Mouse (Mus musculus) heart, postnatal 0 days (tissue): ENCODE measurements around the gene Kif5a. TPM values are rescaled to one million over a fixed set of nuclear protein-coding genes. Genes with fewer than 3 reads are reported as not detected.
A peak's percentile ranks its signal among the peaks of the same experiment; 100 is the strongest.

Experiments used
- ATAC-seq: fragments of 200-750 bp; cut with Nextera tagmentation; 2 replicates; pipeline ENCODE4 v1.8.0; 2017; ENCODE audit warnings: low read depth, moderate number of reproducible peaks, moderate library complexity; ENCODE audit not compliant: insufficient read depth
- DNase-seq: peaks from one replicate; pipeline ENCODE4 v3.0.0-alpha.2; 2016; ENCODE audit warnings: low spot score
- H3K27ac ChIP-seq: fragments of 300-500 bp; sonication (generic); 2 replicates; pipeline ENCODE4 v1.5.1; 2014; ENCODE audit warnings: low read depth, mild to moderate bottlenecking
- H3K27me3 ChIP-seq: fragments of 300-500 bp; sonication (generic); 2 replicates; pipeline ENCODE4 v1.6.1; 2014; ENCODE audit warnings: low read length, mixed read lengths; ENCODE audit not compliant: control insufficient read depth, insufficient read depth
- H3K36me3 ChIP-seq: fragments of 300-500 bp; sonication (generic); replicated peaks from 2 replicates; pipeline ENCODE4 v1.6.1; 2014; ENCODE audit warnings: low read length, mixed read lengths; ENCODE audit not compliant: control insufficient read depth, insufficient read depth
- H3K4me1 ChIP-seq: fragments of 300-500 bp; sonication (generic); 2 replicates; pipeline ENCODE4 v1.6.1; 2014; ENCODE audit warnings: antibody characterized with exemption; ENCODE audit not compliant: control insufficient read depth, insufficient read depth
- H3K4me2 ChIP-seq: fragments of 300-500 bp; sonication (generic); 2 replicates; pipeline ENCODE4 v1.6.1; 2014; ENCODE audit warnings: low read depth, mild to moderate bottlenecking, low read length, moderate library complexity
- H3K4me3 ChIP-seq: fragments of 300-500 bp; sonication (generic); 2 replicates; pipeline ENCODE4 v1.5.1; 2014; ENCODE audit warnings: low read depth, low read length
- H3K9ac ChIP-seq: fragments of 300-500 bp; sonication (generic); replicated peaks from 2 replicates; pipeline ENCODE4 v1.6.1; 2014; ENCODE audit warnings: low read depth, low read length, mixed read lengths
- H3K9me3 ChIP-seq: fragments of 300-500 bp; sonication (generic); replicated peaks from 2 replicates; pipeline ENCODE4 v1.6.1; 2016; ENCODE audit warnings: low read length; ENCODE audit not compliant: control insufficient read depth
- CTCF ChIP-seq: IDR thresholded peaks from 2 replicates; pipeline ENCODE4 v1.5.1; 2016; ENCODE audit warnings: antibody characterized with exemption, control low read depth, low read depth
- EP300 ChIP-seq: IDR thresholded peaks from 2 replicates; pipeline ENCODE4 v1.6.1; 2016; ENCODE audit warnings: antibody characterized with exemption, low read depth
- WGBS: fragments of 180-500 bp; shearing (Covaris S2); extraction: QIAGEN DNeasy Blood & Tissue Kit; methylation state at CpG from one replicate; pipeline ENCODE4 v1.1.7; 2014; 5-methylcytosine and 5-hydroxymethylcytosine counted together
- polyA plus RNA-seq: library from polyadenylated mRNA; unstranded; fragments of >200 nt; fragmentation: Nextera tagmentation; extraction: Ambion mirVana; gene quantifications from 2 replicates; pipeline ENCODE4 v1.2.1, GENCODE M21; 2015
- total RNA-seq: library from RNA; depleted of rRNA; stranded (reverse); fragments of >200 nt; gene quantifications from 2 replicates; pipeline ENCODE4 v1.2.3, GENCODE M21; 2014; ENCODE audit warnings: low replicate concordance

Gene Kif5a
- total and polyA plus RNA-seq, 2 experiments from 2014 or later: 0.11 to 0.27 TPM

DNA sequence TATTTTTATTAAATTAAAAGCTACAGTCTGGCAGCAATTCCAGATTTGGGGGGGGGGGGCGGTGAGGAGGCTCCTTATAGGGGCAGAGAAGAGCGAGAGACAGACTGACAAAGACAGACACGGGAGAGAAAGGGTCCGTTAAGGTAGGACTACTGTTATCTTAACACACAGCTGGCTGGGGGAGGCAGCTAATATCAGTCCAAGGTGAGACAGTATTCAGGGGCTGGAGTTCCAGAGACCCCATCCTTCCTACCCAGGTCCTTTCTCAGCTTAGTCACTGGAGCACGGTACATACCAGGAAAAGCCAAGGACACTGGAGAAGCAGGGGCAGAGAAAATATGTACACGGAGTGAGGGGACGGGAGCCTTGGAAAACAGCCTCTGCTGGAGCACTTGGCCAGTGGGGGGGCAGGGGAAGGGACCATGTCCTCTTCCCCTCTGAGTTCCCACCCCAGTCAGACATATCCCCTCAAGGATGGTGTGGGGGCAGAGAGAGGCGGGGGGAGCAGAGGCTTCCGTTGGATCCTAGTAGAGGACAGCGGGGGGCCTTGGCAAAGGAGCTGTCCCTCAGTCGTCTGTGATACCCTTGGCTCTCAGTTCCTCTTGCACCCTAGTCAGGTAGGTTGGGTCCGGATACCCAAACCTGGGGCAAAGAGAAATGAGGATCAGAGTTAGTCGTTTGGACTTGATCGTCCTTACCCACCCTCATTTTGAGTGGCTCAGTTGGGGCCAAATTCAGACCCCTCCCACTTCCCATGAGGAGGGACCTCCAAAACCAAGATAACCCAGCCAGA, 72.6 kb downstream of the Kif5a start:
- H3K27ac ChIP-seq: peak overlapping the region; percentile 31; the same call in 1 of the 2 replicates
- no peak overlapping the region; the same call in 1 of the 2 replicates for H3K9ac ChIP-seq
- TF ChIP-seq EP300: no peak
- no peak for TF ChIP-seq CTCF
- H3K27me3 ChIP-seq: peaks cover 6% of the 10 kb centered on the region
- DNase-seq (no peak), ATAC-seq (no peak)
- peak overlapping the region; percentile 85; the same call in 1 of the 2 replicates for H3K4me2 ChIP-seq
- H3K4me3 ChIP-seq: peak overlapping the region; percentile 59
- peaks cover 4% of the 10 kb centered on the region for H3K36me3 ChIP-seq
- H3K4me1 ChIP-seq: peaks cover 14% of the 10 kb centered on the region
- no peaks in the 10 kb centered on the region for H3K9me3 ChIP-seq
- 46% methylated on average over 14 of the region's 14 CpGs for WGBS

DNA sequence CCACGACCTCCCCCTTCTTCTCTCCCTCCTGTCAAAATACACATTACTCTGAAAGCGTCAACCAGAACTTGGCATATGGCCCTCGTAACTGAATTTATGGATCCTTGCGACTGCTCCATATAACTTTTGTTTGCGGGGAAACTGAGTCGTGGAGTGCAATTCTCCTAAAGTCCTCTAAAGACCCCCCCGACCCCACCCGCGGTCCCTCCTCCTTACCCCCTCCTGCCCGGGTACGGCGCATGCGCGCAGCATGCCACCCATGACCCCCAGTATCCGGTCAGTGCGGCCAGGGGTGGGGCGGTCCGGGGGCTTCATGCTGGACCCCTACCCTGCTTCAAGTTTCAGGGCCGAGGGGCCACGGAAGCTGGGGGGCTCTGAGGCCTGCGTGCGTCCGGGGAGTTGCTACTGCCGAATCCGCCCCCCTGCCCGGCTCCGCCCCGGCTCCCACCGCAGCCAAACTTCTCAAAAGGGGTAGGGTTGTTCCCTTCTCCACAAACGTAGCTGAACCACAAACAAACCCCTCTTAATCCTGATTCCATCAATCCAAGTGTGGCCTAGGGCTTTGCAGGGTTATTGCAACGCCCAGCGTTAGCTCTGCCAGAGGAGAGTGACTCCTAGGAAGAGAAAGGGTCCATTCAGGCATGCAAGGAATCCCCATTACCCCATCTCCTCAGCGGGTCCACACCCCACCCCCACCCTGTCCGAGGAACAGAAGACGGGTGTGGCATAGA, 73.3 kb downstream of the Kif5a start, which contains the start of gene Arhgef25:
Gene Arhgef25 (minus strand): TSS at position 433 of the 731 bp plus-strand sequence.
- peaks cover 6% of the 10 kb centered on the region for H3K27me3 ChIP-seq
- WGBS: 4% methylated on average over 35 of the region's 35 CpGs
- H3K27ac ChIP-seq: peak within 1 kb of the TSS; percentile 59

DNA sequence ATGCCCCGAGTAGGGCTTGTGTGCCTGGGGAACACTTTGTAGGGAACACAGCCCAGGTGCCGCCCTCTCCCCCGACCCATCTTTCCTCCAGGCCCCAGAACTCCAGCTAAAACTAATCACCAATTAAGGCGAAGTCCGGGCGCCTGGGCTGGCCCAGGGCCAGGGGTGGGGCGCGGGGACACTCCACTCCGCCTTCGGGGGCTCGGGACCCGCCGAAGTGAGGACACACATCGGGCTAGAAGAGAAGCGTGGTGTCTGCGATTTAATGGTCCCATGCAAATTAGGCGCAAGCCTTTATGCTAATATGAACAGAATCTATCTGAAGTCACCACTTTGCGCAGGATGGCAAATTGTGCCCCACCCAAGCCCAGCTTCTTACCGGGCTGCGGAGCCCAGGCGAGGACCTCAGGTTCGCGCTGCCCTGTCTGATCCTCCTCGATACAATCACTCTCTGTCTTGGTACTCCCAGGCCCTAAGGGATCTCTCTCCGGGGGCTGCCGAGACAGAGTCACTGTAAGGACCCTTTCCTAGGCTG, 74.0 kb downstream of the Kif5a start:
- peak overlapping the region; percentile 59 for H3K4me3 ChIP-seq
- H3K36me3 ChIP-seq: peaks cover 11% of the 10 kb centered on the region
- DNase-seq: no peak
- TF ChIP-seq EP300: no peak
- no peak for TF ChIP-seq CTCF
- peak overlapping the region; percentile 55 for H3K9ac ChIP-seq
- peak; percentile 12; the same call in 1 of the 2 replicates for ATAC-seq
- no peaks in the 10 kb centered on the region for H3K9me3 ChIP-seq
- 0 out of 2 replicates have a peak, but pooled peaks cover 8% of the 10 kb centered on the region for H3K4me1 ChIP-seq
- peaks cover 6% of the 10 kb centered on the region for H3K27me3 ChIP-seq
- peak overlapping the region; percentile 85 for H3K4me2 ChIP-seq
- WGBS: 2% methylated on average over 26 of the region's 26 CpGs
- H3K27ac ChIP-seq: peak overlapping the region; percentile 59

More for the DNA sequence above, 73.3 kb downstream of the Kif5a start, which contains the start of gene Arhgef25:
- no peak for TF ChIP-seq CTCF
- no peak for TF ChIP-seq EP300
- Histone ChIP-seq H3K9ac (peak within 1 kb of the TSS; percentile 55), H3K9me3 (no peaks in the 10 kb centered on the region), H3K4me1 (peaks cover 10% of the 10 kb centered on the region), H3K4me2 (peak within 1 kb of the TSS; percentile 85), H3K36me3 (peaks cover 11% of the 10 kb centered on the region), H3K4me3 (peak within 1 kb of the TSS; percentile 59)
- ATAC-seq (0 out of 2 replicates have a peak, but pooled peaks have one; percentile 10), DNase-seq (no peak)

DNA sequence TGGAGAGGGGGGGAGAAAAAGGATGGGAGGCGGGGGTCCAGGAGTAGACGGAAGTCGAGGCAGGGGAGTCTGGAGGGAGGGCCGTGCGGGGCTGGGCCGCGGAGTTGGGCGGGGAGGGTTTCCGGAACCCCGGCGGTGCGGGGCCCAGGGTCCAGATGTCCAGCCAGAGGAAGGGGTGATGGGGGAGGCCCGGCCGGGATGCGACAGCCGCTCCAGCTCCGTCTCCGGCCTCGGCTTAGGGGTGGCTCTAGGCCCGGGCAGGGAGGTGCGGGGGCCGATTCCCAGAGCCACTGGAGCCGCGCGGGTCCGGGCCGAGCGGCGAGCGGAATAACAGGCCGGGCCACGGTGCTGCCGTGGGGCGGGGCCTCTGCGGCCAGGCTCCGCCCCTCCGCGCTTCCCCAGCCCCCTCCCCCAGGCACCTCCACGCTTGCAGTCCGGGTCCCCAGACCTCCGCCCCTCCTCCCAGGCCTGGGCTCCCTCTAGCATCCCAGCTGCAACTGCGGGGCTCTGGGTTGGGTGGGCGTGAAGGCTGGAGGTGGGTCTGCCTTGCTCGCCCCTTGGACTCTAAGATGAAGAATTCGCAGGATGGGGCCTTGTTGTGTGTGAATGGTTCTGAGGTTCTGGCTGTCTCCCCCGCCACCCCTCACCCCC, 74.6 kb downstream of the Kif5a start:
- Histone ChIP-seq H3K4me2 (peak overlapping the region; percentile 85), H3K4me1 (0 out of 2 replicates have a peak, but pooled peaks cover 8% of the 10 kb centered on the region), H3K36me3 (peaks cover 11% of the 10 kb centered on the region), H3K9me3 (no peaks in the 10 kb centered on the region), H3K27ac (peak overlapping the region; percentile 52; the same call in 1 of the 2 replicates), H3K9ac (peak overlapping the region; percentile 55), H3K27me3 (peaks cover 9% of the 10 kb centered on the region), H3K4me3 (peak overlapping the region; percentile 59)
- 1% methylated on average over 33 of the region's 46 CpGs for WGBS
- ATAC-seq: peak; percentile 66
- TF ChIP-seq EP300 (no peak), CTCF (no peak)
- no peak for DNase-seq

DNA sequence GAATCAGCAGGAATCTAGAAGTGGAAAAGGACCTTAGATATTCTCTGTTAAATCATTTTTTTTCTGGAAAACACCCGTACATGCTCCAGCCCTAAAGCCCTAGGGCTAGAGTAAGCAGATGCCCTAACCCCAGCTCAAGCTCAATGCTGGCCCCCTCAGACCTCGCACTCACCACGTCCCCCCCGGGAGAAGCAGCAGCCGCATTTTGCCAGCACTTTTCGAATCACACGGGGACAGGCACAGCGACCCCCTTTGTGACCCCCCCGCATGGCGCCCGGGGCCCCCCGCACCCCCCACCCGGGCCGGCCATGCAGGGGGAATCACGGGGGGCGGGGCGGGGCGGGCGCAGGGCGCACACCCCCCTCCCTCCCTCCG, 75.1 kb downstream of the Kif5a start:
- Histone ChIP-seq H3K9ac (peak overlapping the region; percentile 55), H3K4me2 (peak overlapping the region; percentile 85), H3K27me3 (peaks cover 14% of the 10 kb centered on the region), H3K9me3 (no peaks in the 10 kb centered on the region), H3K4me1 (0 out of 2 replicates have a peak, but pooled peaks cover 8% of the 10 kb centered on the region), H3K27ac (peak overlapping the region; percentile 52; the same call in 1 of the 2 replicates), H3K36me3 (peaks cover 11% of the 10 kb centered on the region), H3K4me3 (peak overlapping the region; percentile 59)
- TF ChIP-seq EP300: no peak
- TF ChIP-seq CTCF: no peak
- WGBS: 2% methylated on average over 17 of the region's 21 CpGs
- no peak for ATAC-seq
- no peak for DNase-seq
